Mouse (Mus musculus) urinary bladder, adult 18-20 months (tissue): Measurements from ENCODE around the gene Rdh16.
"Not testable (repeated sequence)": the region's sequence is repeated elsewhere in the genome, so short reads cannot be mapped to it uniquely, and the experiment has no call there.

Experiments used
- DNase-seq, 2 experiments: peaks; one replicate each; pipeline ENCODE4 v3.0.0; 2022; ENCODE audit warnings: low spot score in 2 of 2, mixed read lengths in 2 of 2

Rdh16 gene

DNA sequence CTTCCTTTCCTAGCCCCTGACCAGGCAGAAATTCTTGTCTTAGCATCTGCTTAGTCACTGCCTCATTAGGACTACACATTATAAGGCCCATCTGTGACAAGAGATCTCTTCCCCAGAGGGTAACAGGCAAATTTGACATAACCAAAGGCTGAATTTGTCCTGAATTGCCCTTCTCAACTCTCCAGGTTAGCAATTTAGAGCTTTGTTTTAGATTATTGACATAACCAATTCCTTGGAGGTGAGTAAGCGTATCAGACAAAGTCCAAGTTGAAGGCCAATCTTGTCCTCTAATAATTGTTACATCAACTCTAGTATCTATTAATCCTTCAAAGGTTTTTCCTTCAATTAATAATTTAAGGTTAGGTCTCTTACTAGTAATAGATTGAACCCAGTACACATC lies 33.2 kb downstream of the Rdh16 start:
- DNase-seq: not testable (repeated sequence)

DNA sequence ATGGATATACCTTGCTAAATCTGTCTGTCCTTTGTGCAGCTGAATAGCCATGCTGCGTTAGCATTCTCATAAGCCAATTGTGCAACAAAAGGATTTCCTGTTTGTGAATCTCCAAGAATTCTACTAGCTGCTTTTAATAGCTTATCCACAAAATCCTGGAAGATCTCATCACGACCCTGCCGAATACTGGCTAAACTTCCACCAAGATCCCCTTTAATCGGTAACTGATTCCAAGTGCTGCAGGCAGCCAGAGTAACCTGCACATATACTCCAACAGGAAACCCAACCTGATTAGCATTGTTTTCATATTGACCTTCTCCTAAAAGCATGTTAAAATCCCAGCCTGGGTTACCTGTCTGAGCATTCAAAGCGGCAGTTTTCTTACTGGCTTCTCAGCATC lies 34.3 kb downstream of the Rdh16 start:
- DNase-seq: no peak

DNA sequence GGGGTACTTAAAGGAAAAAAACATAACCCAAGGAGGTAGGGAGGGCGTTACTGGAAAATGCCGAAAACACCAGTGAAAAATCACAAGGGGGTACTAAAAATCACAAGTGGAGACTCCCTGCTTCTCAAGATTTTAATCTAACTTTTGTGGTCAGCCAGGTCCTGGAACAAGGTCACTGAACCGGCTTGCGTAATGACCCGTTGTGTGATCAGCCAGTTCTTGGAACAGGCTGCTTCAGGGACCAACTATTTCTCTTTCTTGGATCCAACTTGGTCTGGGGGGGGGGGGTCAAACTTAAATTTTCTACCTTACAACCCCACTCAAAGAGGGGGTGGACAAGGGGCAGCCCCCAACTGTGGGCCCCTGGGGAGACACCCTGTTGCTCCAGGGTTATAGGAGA lies 36.8 kb downstream of the Rdh16 start:
- DNase-seq: not testable (repeated sequence)

DNA sequence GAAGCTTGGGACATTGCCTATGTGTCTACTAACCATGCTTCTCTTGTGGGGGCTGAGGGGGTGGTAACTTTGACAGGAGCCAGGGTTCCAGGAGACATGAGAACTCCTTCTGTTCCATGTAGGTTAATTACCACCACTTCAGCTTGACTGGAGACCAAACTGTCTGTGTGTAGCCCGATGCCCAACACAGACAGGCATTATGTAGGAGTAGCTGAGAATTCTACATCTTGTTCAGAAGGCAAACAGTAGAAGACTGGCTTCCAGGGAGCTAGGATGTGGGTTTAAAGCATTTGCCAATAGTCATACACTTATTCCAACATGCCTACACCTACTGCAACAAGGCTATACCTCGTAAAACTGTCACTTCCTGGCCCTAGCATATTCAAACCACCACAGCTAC lies 37.6 kb downstream of the Rdh16 start:
- no peak for DNase-seq

DNA sequence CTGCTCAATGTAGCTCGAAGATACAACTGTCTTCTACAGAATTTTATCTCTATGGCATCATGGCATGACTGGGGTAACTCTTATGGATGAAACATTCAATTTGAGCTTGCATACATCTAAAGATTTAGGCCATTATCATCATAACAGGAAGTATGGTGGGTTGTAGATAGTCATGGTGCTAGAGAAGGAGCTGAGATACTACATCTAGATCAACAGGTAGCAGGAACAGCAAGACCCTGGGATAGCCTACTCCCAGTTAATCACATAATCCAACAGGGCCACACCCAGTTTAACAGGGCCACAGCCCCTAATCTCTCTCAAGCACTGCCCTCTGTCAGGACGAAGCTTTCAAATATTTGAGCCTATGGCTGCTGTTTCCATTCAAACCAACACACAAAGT lies 39.8 kb downstream of the Rdh16 start:
- no peak for DNase-seq

DNA sequence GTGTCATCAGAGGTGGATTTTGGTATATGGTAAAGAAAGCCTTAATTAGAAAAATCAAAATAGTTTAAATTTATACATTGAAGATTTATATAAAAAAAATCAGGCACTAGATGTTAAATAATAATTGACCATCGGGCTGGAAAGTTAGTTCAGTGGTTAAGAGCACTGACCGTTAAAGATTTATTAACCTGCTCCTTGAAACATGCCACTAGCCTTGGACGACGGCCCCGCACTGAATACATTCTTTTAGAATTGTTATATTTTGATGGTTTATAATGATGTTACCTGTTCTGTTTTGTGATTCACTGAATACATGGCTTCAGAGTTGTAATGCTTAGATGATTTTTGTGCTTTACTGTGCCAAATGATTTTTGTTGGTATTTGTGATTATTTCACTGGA lies 45.0 kb downstream of the Rdh16 start:
- not testable (repeated sequence) for DNase-seq

DNA sequence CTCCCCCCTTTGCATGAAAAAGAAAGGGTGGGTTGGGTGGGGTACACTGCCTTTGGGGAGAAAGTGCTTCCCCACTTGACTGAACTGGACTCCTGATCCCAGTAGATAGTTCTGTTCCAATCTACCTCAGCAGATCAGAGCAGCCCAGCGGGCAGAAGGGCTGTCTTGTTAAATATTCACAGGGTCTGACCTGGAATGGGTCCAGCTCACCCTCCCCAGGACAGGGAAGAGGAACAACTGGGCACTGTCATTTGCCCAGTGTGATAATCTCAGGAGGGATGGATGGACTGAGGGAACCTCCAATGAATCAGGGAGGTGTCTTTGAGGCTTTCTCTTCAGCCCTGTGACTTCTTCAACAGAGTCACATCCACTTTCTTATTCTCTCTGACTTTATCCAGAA lies 47.1 kb downstream of the Rdh16 start:
- no peak for DNase-seq

DNA sequence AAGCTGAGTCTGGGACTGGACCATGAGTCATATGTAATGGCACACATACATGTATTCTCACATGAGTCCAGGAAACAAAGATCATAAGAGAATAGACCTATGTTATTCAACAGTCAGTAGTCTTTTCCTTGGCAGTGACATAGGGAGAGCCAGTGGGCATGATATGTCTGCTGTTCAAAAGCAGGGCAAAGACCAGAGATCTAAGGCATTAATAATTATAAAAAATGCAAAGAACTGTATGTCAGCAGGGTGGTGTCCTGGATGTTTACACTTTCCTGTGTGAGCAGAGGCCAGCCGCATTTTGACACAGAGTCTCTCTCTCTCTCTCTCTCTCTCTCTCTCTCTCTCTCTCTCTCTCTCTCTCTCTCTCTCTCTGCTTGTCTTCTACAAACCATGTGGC lies 48.7 kb downstream of the Rdh16 start, which contains the start of gene Rdh19:
Gene Rdh19, plus strand, starts transcription at position 301 of the 400 bp plus-strand sequence.
- DNase-seq: no peak

DNA sequence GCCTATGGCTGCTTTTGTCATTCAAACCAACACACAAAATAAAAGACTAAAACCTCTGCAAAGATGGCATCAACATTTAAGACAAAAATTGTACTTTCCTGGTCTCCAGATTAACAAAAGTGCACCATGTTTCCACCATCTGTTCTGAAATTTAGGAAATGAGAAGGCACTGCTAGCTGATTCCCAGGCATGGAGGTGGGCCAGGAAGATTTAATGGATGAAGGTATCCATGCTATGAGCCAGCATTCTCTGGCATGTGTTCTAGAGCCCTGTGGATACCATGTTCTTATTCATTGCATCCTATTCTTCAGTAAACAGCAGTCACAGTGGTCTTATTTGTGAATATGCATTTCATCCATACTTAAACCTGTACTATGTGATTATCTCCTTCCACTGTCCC lies 55.4 kb downstream of the Rdh16 start:
- no peak for DNase-seq

DNA sequence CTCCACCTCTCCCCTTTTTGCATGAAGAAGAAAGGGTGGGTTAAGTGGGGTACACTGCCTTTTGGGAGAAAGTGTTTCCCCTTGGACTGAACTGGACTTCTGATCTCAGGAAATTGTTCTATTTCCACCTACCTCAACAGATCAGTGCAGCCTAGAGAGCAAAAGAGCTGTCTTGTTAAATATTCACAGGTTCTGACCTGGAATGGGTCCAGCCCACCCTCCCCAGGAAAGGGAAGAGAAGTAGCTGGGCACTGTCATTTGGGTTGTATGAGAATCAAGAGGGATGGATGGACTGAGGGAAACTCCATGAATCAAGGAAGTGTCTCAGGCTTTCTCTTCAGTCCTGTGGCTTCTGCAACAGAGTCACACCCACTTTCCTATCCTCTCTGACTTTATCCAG lies 64.0 kb downstream of the Rdh16 start:
- DNase-seq: no peak

DNA sequence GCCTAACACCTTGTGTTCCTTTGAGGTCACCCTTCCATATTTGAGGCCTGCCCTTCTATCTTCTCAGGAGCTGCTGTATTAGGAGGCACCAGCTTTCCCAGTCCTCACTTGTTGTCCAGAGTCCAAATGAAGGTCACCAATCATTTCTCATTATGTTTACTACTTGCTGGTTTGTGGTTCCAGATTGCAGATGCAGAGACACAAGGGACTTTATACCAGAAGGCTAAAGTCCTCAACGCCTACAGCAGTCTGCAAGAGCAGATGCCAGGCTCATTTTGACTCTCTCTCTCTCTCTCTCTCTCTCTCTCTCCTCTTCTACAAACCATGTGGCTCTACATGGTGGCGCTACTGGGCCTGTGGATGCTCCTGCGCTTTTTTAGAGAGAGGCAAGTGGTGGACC lies 65.3 kb downstream of the Rdh16 start, which contains the start of gene Rdh16f2:
Gene Rdh16f2, plus strand, starts transcription at position 243 of the 400 bp plus-strand sequence.
- DNase-seq: no peak

DNA sequence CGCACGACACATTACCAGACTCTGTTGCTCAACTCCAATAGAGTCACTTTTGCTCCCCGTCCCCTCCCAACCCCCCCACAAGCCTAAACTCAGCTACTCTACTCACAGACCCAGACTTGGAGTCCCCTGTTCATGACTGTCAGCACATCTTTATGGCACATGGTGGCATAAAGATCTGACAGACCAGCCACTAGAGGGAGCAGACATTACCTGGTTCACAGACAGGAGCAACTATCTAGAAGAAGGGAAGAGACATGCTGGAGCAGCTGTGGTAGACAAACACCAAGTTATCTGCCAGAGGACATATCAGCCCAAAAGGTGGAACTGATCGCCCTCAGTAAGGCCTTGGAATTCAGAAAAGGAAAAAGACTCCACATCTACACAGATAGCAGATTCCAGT lies 71.5 kb downstream of the Rdh16 start:
- DNase-seq: no peak

DNA sequence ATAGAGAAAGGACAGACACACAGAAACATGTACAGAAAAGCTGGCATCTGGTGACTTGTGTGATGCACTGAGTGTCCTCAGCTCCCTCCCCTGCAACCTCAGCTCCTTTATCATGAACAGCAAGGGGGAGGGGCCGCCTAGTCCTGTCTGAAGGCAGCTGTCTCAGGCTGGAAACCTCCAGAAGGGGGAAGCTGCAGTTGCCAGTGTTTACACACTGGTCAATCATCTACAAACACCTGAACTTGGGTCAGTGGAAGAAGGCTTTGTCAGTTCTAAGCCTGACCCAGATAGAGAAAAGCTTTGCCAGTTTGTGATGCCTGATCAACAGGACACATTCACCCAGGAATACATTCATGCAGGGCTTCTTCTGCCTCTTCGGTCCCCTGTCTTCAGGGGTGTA lies 76.7 kb downstream of the Rdh16 start:
- peak; percentile 37 to 57 for DNase-seq

DNA sequence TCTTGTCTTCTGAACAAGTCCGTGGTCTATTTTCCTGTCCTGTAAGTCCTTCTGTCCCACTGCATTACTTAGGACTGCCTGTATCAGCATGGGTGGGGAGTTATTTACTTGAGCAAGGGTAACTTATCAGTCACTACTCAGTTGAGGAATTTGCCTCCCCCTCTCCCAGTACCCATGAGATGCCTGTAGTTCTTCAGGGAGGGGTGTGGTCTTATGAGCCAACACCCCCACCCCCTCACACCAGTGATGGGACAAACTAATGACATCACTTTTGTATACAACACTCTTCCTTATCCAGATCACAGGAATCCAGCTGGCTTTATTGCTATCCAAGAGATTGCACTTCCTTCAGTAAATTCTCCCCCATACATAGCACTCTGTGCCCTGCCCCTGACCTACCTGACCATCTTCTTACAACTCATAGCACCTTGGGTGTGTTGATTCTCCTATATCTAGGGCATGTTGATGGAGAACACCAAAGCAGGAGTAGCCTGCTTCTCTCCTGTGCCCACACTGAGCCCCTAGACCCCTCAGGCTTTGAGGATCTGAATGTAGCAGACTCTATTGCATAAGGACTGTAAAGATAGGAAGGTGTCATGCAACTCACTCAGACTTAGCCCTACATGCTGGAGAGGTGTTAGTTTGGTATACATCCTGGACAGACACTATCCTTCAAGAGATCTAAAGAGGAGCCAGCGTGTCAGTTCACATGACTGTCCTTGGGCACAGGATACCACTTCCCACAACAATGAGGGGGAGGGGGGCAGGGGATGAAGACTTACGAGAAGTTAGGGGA lies 77.5 kb downstream of the Rdh16 start:
- no peak for DNase-seq

DNA sequence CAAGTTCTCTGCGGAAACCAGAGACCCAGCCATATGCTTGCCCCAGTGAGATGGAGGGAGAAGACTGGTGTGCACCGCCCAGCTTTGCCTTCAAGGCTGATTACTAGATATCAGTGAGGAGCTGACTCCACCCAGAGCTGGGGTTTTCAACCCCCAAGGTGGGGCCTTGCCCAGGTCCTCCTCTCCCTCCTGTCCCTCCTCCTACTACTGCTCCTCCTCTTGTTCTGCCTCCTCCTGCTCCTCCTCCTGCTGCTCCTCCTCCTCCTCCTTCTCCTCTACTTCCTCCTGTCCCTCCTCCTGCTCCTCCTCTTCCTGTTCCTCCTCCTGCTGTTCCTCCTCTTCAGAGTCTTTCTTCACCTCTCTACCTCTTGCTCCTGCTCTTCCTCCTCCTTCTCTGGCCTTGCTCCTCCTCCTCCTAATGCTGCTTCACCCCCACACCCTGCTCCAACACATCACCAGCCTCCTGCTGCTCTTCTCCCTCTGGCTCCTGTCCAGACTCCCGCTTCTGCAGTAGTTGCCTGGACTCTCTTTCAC lies 78.3 kb downstream of the Rdh16 start:
- DNase-seq: peak in 1 of 2 experiments; percentile 18

DNA sequence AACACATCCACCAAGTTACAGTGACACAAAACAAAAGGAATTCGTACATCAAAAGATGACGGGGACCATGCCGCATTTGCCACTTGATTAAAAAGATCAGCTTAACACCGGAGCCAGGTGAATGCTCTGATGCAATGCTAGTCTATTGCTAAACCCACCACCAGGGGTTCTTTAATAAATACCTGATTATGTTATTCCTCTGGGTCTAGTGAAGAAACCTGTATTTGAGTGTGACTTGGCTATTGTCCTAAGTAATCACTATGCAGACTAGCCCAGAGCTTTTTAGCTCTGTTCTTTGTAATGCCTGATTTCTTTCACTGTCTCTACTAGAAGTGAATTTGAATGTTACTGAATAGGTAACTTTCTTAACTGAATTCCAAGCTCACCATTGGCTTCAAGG lies 80.1 kb downstream of the Rdh16 start:
- no peak for DNase-seq

DNA sequence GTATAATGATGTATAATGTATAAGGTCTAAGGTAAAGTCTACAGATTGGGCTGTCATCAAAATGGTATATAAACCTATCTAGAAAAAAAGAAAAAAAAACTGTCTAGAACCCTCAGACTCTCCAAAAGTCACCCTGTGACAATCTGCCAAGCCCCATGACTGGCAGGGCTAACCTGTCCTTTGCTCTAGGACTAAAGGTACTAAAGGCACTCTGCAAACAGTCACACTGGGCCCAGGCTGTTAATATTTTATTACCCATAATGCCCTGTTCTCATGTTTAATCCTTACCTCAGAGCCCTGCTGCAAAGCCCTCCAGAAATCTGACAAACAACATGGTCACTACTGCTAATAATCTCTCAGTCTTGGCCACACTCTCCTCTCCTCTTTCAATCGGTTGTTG lies 85.6 kb downstream of the Rdh16 start:
- DNase-seq: no peak

DNA sequence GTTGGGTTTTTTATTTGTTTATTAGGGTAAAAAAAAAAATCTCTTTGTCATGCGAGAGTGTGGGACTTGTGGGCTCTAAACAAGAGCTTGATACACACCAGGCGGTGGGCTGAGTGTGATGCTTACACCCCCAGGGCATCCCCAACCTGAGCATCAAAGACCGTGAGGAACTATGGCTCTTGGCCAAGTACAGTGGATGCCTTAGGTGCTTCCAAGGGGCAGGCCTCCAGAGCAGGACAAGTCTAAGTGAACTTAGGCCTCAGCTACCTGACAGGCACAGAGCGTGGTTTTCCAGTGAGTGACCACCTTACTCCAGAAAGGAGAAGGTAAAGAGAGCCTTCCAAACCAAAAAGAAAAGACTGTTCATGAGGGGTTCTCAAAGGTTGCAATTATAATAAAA lies 86.0 kb downstream of the Rdh16 start:
- no peak for DNase-seq

DNA sequence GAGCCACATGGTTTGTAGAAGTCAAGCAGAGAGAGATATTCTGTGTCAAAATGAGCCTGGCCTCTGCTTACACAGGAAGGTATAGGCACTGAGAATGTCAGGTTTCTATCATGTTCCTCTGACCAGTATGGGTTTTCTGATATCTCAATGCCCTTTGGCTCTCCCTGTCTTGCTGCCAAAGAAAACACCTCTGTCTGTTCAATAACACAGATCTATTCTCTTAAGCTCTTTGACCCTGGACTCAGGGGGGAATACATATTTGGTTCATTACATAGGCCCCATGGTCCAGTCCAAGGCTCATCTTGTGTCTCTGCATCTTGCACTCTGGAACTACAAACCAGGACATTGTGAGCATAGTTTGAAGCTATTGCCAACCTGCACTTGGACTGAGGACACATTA lies 87.7 kb downstream of the Rdh16 start, which contains the start of gene Rdh7:
Gene Rdh7, minus strand, starts transcription at position 213 of the 400 bp plus-strand sequence.
- no peak for DNase-seq

DNA sequence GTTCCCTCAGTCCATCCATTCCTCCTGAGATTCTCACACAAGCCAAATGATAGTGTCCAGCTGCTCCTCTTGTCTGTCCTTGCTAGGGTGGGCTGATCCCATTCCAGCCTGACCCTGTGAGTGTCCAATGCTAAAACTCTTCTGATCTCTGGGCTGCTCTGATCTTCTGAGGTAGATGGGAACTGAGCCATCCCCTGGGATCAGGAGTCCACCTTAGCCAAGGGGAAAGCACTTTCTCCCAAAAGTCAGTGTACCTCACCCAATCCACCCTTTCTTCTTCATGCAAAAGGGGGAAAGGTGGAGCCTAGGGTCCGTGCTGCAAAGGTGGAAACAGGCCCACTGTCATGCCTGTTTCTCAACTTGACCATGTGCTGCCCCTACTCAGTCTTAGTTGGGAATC lies 90.5 kb downstream of the Rdh16 start:
- no peak for DNase-seq

DNA sequence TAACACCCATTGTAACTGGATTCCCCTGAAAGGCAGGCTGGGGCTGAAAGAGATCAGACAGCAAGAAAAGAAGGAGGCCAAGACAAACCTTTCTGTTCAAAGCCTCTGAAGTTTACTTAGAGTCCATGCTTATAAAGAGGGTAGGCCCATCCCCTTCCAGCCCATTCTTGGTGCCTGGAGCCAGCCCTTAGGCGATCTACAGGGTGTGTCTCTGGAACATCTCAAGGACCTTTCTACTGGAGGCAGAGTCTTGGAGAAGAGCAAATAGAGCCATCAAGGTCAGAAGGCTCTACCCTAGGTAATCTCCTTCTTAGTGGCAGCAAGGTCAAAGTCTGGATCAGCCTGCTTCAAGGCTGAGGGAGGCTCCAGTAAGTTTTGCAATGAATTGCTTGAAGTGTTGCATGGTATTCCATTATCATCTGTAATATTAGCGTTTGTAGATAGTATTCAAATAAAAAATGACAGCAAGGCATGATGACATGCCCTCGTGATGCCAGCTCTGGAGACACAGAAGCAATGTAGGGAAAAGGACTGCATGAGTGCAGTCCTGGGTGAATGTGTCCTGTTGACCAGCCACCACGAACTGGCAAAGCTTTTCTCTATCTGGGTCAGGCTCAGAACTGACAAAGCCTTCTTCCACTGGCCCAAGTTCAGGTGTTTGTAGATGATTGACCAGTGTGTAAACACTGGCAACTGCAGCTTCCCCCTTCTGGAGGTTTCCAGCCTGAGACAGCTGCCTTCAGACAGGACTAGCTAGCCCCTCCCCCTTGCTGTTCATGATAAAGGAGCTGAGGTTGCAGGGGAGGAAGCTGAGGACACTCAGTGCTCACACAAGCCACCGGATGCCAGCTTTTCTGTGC lies 92.4 kb downstream of the Rdh16 start:
- peak in 1 of 2 experiments; percentile 25 for DNase-seq
